ENCODE assay signal across 26 mouse cellular contexts in genomic region chr2:102144311-102144710, GRCm38 (mm10).
"Had no signal": no experiment of that assay in that cellular context is flagged by ENCODE, and none has a peak within 500 bp of the region (broad histone marks: within the 10 kb centered on the region; RNA-seq: fewer than 3 reads in every experiment).

No protein-coding gene starts in this region.

- H3K27ac ChIP-seq: heart, embryonic 10.5 days; heart, embryonic 13.5 days; heart, embryonic 15.5 days; hindbrain, embryonic 15.5 days; hindbrain, postnatal 0 days; kidney, embryonic 15.5 days; kidney, postnatal 0 days; left cerebral cortex, adult 2 months; limb, embryonic 10.5 days; limb, embryonic 12.5 days; liver, embryonic 14.5 days had no signal

- H3K4me3 ChIP-seq: heart, embryonic 10.5 days; heart, embryonic 13.5 days; heart, embryonic 15.5 days; hindbrain, embryonic 13.5 days; hindbrain, embryonic 15.5 days; kidney, embryonic 15.5 days; left cerebral cortex, adult 2 months; limb, embryonic 10.5 days; limb, embryonic 12.5 days had no signal

- H3K27me3 ChIP-seq: heart, embryonic 13.5 days; heart, embryonic 15.5 days; hindbrain, embryonic 13.5 days; hindbrain, embryonic 15.5 days; kidney, embryonic 15.5 days; limb, embryonic 12.5 days had no signal

- H3K9ac ChIP-seq: heart, embryonic 13.5 days; heart, embryonic 15.5 days; hindbrain, embryonic 13.5 days; hindbrain, embryonic 15.5 days; kidney, embryonic 15.5 days; limb, embryonic 12.5 days; liver, embryonic 14.5 days had no signal

- H3K36me3 ChIP-seq: heart, embryonic 10.5 days; heart, embryonic 13.5 days; heart, embryonic 15.5 days; hindbrain, embryonic 13.5 days; hindbrain, embryonic 15.5 days; kidney, embryonic 15.5 days; limb, embryonic 10.5 days; limb, embryonic 12.5 days had no signal

- H3K4me1 ChIP-seq: heart, embryonic 13.5 days; heart, embryonic 15.5 days had no signal

- H3K4me2 ChIP-seq: heart, embryonic 13.5 days; heart, embryonic 15.5 days; hindbrain, embryonic 13.5 days; hindbrain, embryonic 15.5 days; kidney, embryonic 15.5 days; limb, embryonic 12.5 days; liver, embryonic 11.5 days had no signal

- ATAC-seq: hindbrain, postnatal 0 days; intestine, embryonic 16.5 days had no signal

- H3K9me3 ChIP-seq: heart, embryonic 10.5 days; heart, embryonic 13.5 days; heart, embryonic 15.5 days; hindbrain, embryonic 13.5 days; hindbrain, embryonic 15.5 days; kidney, embryonic 15.5 days; limb, embryonic 10.5 days; limb, embryonic 12.5 days had no signal

- DNase-seq: gastrocnemius, postnatal 14 days; gastrocnemius, postnatal 36 days; heart, adult 18-20 months; heart, postnatal 14 days; heart, postnatal 36 days; kidney, adult 11 months; kidney, adult 2 months; kidney, adult 9 months; kidney, postnatal 25 days; kidney, postnatal 4 days; layer of hippocampus, adult 9-11 months; liver had no signal
